Mouse (Mus musculus): Measurements from ENCODE around the gene Plekho2. TPM values are rescaled to one million over a fixed set of nuclear protein-coding genes. Genes with fewer than 3 reads are reported as not detected.

The Plekho2 gene
- total RNA-seq, 2 experiments from 2014 or later: 13.3 to 15.3 TPM

Other genes with a start within 250 kb of the Plekho2 start
- gene Pdcd7, start 233.9 kb downstream of the Plekho2 start, total RNA-seq (2021): 10 to 100 TPM; 13.4 to 14.7 TPM
- gene Ubap1l, start 219.0 kb downstream of the Plekho2 start, total RNA-seq (2021): under 1 TPM in 1 of 2 experiments, not detected in 1; 0.25 TPM
- gene Kbtbd13, start 188.4 kb downstream of the Plekho2 start, total RNA-seq (2021): 1 to 10 TPM; 2.2 to 2.4 TPM
- 1 to 10 TPM; 8.4 to 9.2 TPM for gene Rasl12, start 181.5 kb downstream of the Plekho2 start, total RNA-seq (2021)
- gene Slc51b, start 157.1 kb downstream of the Plekho2 start, total RNA-seq (2021): not detected
- gene Mtfmt, start 144.3 kb downstream of the Plekho2 start, total RNA-seq (2021): 1 to 10 TPM; 7.1 to 7.5 TPM
- gene Spg21, start 119.1 kb downstream of the Plekho2 start, total RNA-seq (2021): 10 to 100 TPM; 11.3 to 16.0 TPM
- not detected for gene Ankdd1a, start 59.8 kb downstream of the Plekho2 start, total RNA-seq (2021)
- gene Pif1, start 7.1 kb upstream of the Plekho2 start, total RNA-seq (2021): under 1 TPM; 0.30 to 0.61 TPM
- gene Rbpms2, start 49.6 kb upstream of the Plekho2 start, total RNA-seq (2021): 10 to 100 TPM; 35.7 to 37.9 TPM
- gene Oaz2, start 88.0 kb upstream of the Plekho2 start, total RNA-seq (2021): 100 to 1,000 TPM; 225 to 237 TPM
- gene Zfp609, start 247.5 kb upstream of the Plekho2 start, total RNA-seq (2021): 10 to 100 TPM; 22.6 to 25.3 TPM

Measured in heart, postnatal 36 days (tissue).